Mouse (Mus musculus) myocyte (in vitro differentiated cells): Measurements from ENCODE around the gene Susd2. TPM values are rescaled to one million over a fixed set of nuclear protein-coding genes. Genes with fewer than 3 reads are reported as not detected.

ENCODE experiments used
- H3K27me3 ChIP-seq: one replicate; pipeline ENCODE4 v1.6.1; 2011; ENCODE audit not compliant: control insufficient read depth, insufficient read depth, insufficient read length
- H3K36me3 ChIP-seq: one replicate; pipeline ENCODE4 v1.6.1; 2011; ENCODE audit not compliant: control insufficient read depth, insufficient read depth
- H3K4me2 ChIP-seq: one replicate; pipeline ENCODE4 v1.6.1; 2011; ENCODE audit warnings: low read depth, control low read depth
- H3K4me3 ChIP-seq: one replicate; pipeline ENCODE4 v1.5.1; 2011; ENCODE audit warnings: mild to moderate bottlenecking, control low read depth, moderate library complexity
- H3K79me2 ChIP-seq: one replicate; pipeline ENCODE4 v1.6.1; 2011; ENCODE audit not compliant: control insufficient read depth, insufficient read depth
- H3ac ChIP-seq: one replicate; pipeline ENCODE4 v1.6.1; 2011; ENCODE audit not compliant: control insufficient read depth, insufficient read length
- CEBPB ChIP-seq: IDR thresholded peaks from 2 replicates; pipeline ENCODE4 v1.6.1; 2011; ENCODE audit warnings: mild to moderate bottlenecking, moderate library complexity; ENCODE audit not compliant: poor library complexity, insufficient read depth, severe bottlenecking
- E2F4 ChIP-seq: IDR thresholded peaks from one replicate; pipeline ENCODE4 v1.6.1; 2011; ENCODE audit warnings: mild to moderate bottlenecking, control low read depth, moderate library complexity; ENCODE audit not compliant: insufficient read depth
- MAX ChIP-seq: IDR thresholded peaks from one replicate; pipeline ENCODE4 v1.6.1; 2011; ENCODE audit warnings: low read depth, mild to moderate bottlenecking, control low read depth
- MYOD1 ChIP-seq, 3 experiments: IDR thresholded peaks; one replicate each; pipeline ENCODE4 v1.6.1; 2011; ENCODE audit warnings: control low read depth in 2 of 3, low read depth in 2 of 3, mild to moderate bottlenecking in 2 of 3, moderate library complexity in 1 of 3; ENCODE audit not compliant: insufficient read length in 2 of 3, control insufficient read depth in 1 of 3
- MYOG ChIP-seq, 3 experiments: IDR thresholded peaks; one replicate each; pipeline ENCODE4 v1.6.1; 2011; ENCODE audit warnings: control low read depth in 2 of 3, low read depth in 2 of 3, mild to moderate bottlenecking in 2 of 3; ENCODE audit not compliant: insufficient read length in 2 of 3, control insufficient read depth in 1 of 3, insufficient read depth in 1 of 3
- POLR2A ChIP-seq: IDR thresholded peaks from one replicate; pipeline ENCODE4 v1.6.1; 2011; ENCODE audit warnings: low read depth, mild to moderate bottlenecking, control low read depth, moderate library complexity; ENCODE audit not compliant: insufficient read length
- POLR2AphosphoS2 ChIP-seq: IDR thresholded peaks from one replicate; pipeline ENCODE4 v1.6.1; 2011; ENCODE audit warnings: low read depth, control low read depth; ENCODE audit not compliant: insufficient read length
- REST ChIP-seq: IDR thresholded peaks from one replicate; pipeline ENCODE4 v1.6.1; 2011; ENCODE audit warnings: mild to moderate bottlenecking, control low read depth, moderate library complexity; ENCODE audit not compliant: insufficient read depth, insufficient read length
- SRF ChIP-seq: IDR thresholded peaks from one replicate; pipeline ENCODE4 v1.6.1; 2011; ENCODE audit warnings: low read depth; ENCODE audit not compliant: control insufficient read depth, insufficient read length
- TCF12 ChIP-seq: IDR thresholded peaks from one replicate; pipeline ENCODE4 v1.6.1; 2011; ENCODE audit warnings: mild to moderate bottlenecking, control low read depth; ENCODE audit not compliant: poor library complexity, insufficient read depth, severe bottlenecking
- TCF3 ChIP-seq: IDR thresholded peaks from one replicate; pipeline ENCODE4 v1.6.1; 2011; ENCODE audit warnings: low read depth, control low read depth; ENCODE audit not compliant: insufficient read length
- USF1 ChIP-seq: IDR thresholded peaks from one replicate; pipeline ENCODE4 v1.6.1; 2011; ENCODE audit warnings: low read depth, mild to moderate bottlenecking, control low read depth, moderate library complexity
- polyA plus RNA-seq: library from polyadenylated mRNA; unstranded; fragments of >200 nt; fragmentation: generic; extraction: Trizol; gene quantifications from one replicate; pipeline ENCODE4 v1.2.1, GENCODE M21; 2012; ENCODE audit warnings: missing spikeins

Susd2 gene
- polyA plus RNA-seq, 1 experiment = 0.12 TPM

GRCm38 (mm10) chr10:75649001-75649400 is 5.2 kb upstream of the Susd2 start:
- Histone ChIP-seq H3K4me3 (no peak overlapping the region), H3K79me2 (no peaks in the 10 kb centered on the region), H3K27me3 (no peaks in the 10 kb centered on the region), H3K36me3 (peaks cover 10% of the 10 kb centered on the region), H3K4me2 (no peak overlapping the region), H3ac (no peak overlapping the region)
- TF ChIP-seq MYOD1 (IDR thresholded peaks at IDR 0.05; ENCODE audit: control insufficient read depth in 1 of 3, insufficient read length in 2 of 3, low read depth in 2 of 3) (no peak), REST (no peak), MYOG (IDR thresholded peaks at IDR 0.05; ENCODE audit: control insufficient read depth in 1 of 3, insufficient read depth in 1 of 3, insufficient read length in 2 of 3, low read depth in 2 of 3) (no peak), TCF12 (no peak), SRF (no peak), POLR2AphosphoS2 (no peak), TCF3 (no peak), POLR2A (no peak), E2F4 (no peak), CEBPB (no peak), MAX (no peak), USF1 (no peak)

GRCm38 (mm10) chr10:75648091-75648490 is 4.3 kb upstream of the Susd2 start:
- H3K79me2 ChIP-seq = no peaks in the 10 kb centered on the region
- H3ac ChIP-seq = no peak overlapping the region
- no peaks in the 10 kb centered on the region for H3K27me3 ChIP-seq
- H3K4me3 ChIP-seq = no peak overlapping the region
- TF ChIP-seq POLR2A = no peak
- TF ChIP-seq TCF12 = no peak
- TF ChIP-seq CEBPB = no peak
- TF ChIP-seq TCF3 = no peak
- TF ChIP-seq SRF = no peak
- TF ChIP-seq USF1 = no peak
- TF ChIP-seq REST = no peak
- no peak for TF ChIP-seq POLR2AphosphoS2
- TF ChIP-seq MYOG (IDR thresholded peaks at IDR 0.05; ENCODE audit: control insufficient read depth in 1 of 3, insufficient read depth in 1 of 3, insufficient read length in 2 of 3, low read depth in 2 of 3) = no peak
- H3K4me2 ChIP-seq = no peak overlapping the region
- H3K36me3 ChIP-seq = peaks cover 7% of the 10 kb centered on the region

GRCm38 (mm10) chr10:75647362-75647761 is 3.6 kb upstream of the Susd2 start:
- Histone ChIP-seq H3K79me2 (no peaks in the 10 kb centered on the region), H3K4me2 (no peak overlapping the region), H3K4me3 (no peak overlapping the region), H3K36me3 (peaks cover 7% of the 10 kb centered on the region), H3ac (no peak overlapping the region), H3K27me3 (no peaks in the 10 kb centered on the region)
- TF ChIP-seq USF1 (no peak), SRF (no peak), MAX (no peak), MYOG (IDR thresholded peaks at IDR 0.05; ENCODE audit: control insufficient read depth in 1 of 3, insufficient read depth in 1 of 3, insufficient read length in 2 of 3, low read depth in 2 of 3) (no peak), TCF12 (no peak), CEBPB (no peak), MYOD1 (IDR thresholded peaks at IDR 0.05; ENCODE audit: control insufficient read depth in 1 of 3, insufficient read length in 2 of 3, low read depth in 2 of 3) (no peak), REST (no peak), POLR2A (no peak), E2F4 (no peak)

GRCm38 (mm10) chr10:75646406-75646805 is 2.6 kb upstream of the Susd2 start:
- Histone ChIP-seq H3K4me3 (no peak overlapping the region), H3K27me3 (no peaks in the 10 kb centered on the region), H3K36me3 (peaks cover 7% of the 10 kb centered on the region), H3K4me2 (no peak overlapping the region), H3K79me2 (no peaks in the 10 kb centered on the region), H3ac (no peak overlapping the region)
- no peak for TF ChIP-seq MAX
- TF ChIP-seq TCF12 = no peak
- no peak for TF ChIP-seq POLR2A
- TF ChIP-seq TCF3 = no peak
- no peak for TF ChIP-seq REST
- no peak for TF ChIP-seq CEBPB
- no peak for TF ChIP-seq SRF

DNA sequence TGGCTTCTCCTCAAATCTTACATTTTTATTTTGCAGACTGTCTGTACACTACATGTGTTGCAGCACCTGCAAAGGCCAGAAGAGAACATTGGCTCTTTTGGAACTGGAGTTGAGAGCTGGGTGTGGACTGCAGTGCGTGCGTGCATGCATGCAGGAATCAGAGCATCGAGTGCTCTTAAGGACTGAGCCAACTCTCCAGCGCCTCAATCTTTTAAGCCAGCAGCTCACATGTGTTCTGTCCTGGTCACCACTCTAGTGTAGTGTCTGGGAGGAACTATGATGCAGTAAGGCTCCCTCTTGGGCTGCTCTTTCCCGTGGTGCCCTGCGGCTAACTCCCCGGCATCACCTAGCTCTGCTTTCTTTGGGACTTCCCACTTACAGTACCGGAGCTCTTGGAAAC is 1.8 kb upstream of the Susd2 start:
- Histone ChIP-seq H3K27me3 (no peaks in the 10 kb centered on the region), H3K4me3 (no peak overlapping the region), H3K36me3 (peaks cover 7% of the 10 kb centered on the region), H3ac (no peak overlapping the region), H3K79me2 (no peaks in the 10 kb centered on the region), H3K4me2 (no peak overlapping the region)
- TF ChIP-seq POLR2AphosphoS2 = no peak
- TF ChIP-seq MAX = no peak
- TF ChIP-seq POLR2A = no peak
- TF ChIP-seq USF1 = no peak
- TF ChIP-seq TCF3 = no peak
- TF ChIP-seq MYOG (IDR thresholded peaks at IDR 0.05; ENCODE audit: control insufficient read depth in 1 of 3, insufficient read depth in 1 of 3, insufficient read length in 2 of 3, low read depth in 2 of 3) = no peak
- no peak for TF ChIP-seq CEBPB
- TF ChIP-seq E2F4 = no peak
- TF ChIP-seq REST = no peak
- TF ChIP-seq MYOD1 (IDR thresholded peaks at IDR 0.05; ENCODE audit: control insufficient read depth in 1 of 3, insufficient read length in 2 of 3, low read depth in 2 of 3) = no peak
- TF ChIP-seq TCF12 = no peak
- TF ChIP-seq SRF = no peak
